ENCODE assay signal across 8 mouse cellular contexts in the genomic region with DNA sequence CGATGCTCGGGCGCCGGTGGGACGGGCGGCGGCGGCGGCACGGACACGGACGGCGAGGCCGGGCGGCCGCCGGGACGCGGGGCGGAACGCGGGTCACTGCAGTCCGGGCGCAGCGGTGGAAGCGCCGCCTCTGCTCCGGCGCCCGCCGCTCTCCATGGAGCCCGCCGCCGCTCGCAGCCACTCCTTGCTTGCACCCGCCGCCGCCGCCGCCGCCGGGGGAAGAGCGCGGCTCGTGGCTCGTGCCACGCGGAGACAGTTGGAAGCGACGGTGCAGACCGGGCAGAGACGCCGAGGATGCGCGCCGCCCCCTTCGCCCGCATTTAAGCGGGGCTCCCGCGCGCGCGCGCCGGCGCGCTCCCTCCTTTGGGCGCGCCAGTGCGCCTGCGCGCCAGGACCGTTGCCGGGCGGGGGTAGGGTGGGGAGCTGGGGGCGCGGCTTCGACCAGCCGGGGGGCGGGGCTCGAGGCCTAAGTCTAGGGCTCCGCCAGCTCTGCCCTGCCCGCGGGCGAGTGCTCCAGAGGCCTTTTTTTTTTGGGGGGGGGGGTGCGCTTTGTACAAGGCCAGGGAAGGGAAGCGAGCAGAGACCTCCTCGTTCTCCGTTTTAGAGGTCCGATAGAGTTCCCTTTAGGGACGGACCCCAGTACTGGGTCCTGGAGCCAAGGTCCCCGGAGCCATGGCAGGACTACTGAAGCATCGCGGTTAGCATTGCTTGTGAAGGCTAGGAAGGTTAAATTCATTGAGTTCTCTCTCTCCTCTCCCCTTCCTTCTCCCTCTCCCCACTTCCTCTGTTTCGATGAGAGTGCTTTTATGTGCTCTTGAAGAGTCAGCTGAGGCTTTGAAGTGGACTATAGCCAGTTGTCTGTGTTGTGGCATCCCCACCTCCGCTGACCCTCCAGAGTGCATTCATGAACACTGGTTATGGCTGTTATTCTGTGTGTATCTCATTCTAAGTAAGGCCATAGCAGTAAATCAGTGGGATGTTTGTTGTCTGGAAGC. TPM values are rescaled to one million over a fixed set of nuclear protein-coding genes. Genes with fewer than 3 reads are reported as not detected.
DNase-seq lines count a peak whose midpoint lies in the region; ATAC-seq lines count a peak whose summit lies in the region.

Nudt4 (minus strand) TSS at position 296 of the 995 bp plus-strand sequence.

- no peaks in the 10 kb centered on the region for H3K27me3 ChIP-seq in hindbrain, embryonic 14.5 days (ENCODE audit: control insufficient read depth, insufficient read depth, low read length)

- no peaks in the 10 kb centered on the region for H3K36me3 ChIP-seq in hindbrain, embryonic 14.5 days (replicated peaks; ENCODE audit: control insufficient read depth, insufficient read depth)
- H3K36me3 ChIP-seq in macrophage (ENCODE audit: inconsistent target), result no peaks in the 10 kb centered on the region

- H3K4me3 ChIP-seq in hindbrain, embryonic 14.5 days (replicated peaks; ENCODE audit: low read length), result peak within 1 kb of the TSS; percentile 96
- H3K4me3 ChIP-seq in macrophage (ENCODE audit: inconsistent target), result peak within 1 kb of the TSS; percentile 79

- peak; percentile 87 for DNase-seq in R1 (ENCODE audit: low read depth, low spot score)
- peak; percentile 93 to 95 for DNase-seq in cerebellum, postnatal 14 days
- peak; percentile 57 to 68 for DNase-seq in frontal cortex, postnatal 25 days (ENCODE audit: low spot score in 2 of 2)
- peak; percentile 95 for DNase-seq in hindbrain, embryonic 14.5 days (ENCODE audit: low spot score)
- peak; percentile 78 to 89 for DNase-seq in left cerebral cortex, adult 18-20 months (ENCODE audit: low spot score in 2 of 2)
- peak; percentile 70 to 81 for DNase-seq in right cerebral cortex, adult 2 months (ENCODE audit: low spot score in 2 of 2)
- peak; percentile 87 for DNase-seq in urinary bladder, postnatal 14 days (ENCODE audit: low spot score)

- H3K9me3 ChIP-seq in hindbrain, embryonic 14.5 days (ENCODE audit: control insufficient read depth, low read length), result no peaks in the 10 kb centered on the region

- ATAC-seq in hindbrain, embryonic 14.5 days (ENCODE audit: low FRiP score), result peak; percentile 94

- peaks cover 40% of the 10 kb centered on the region for H3K79me2 ChIP-seq in macrophage (ENCODE audit: inconsistent target)

- peak within 1 kb of the TSS; percentile 92 for H3K9ac ChIP-seq in hindbrain, embryonic 14.5 days

- H3K4me2 ChIP-seq in hindbrain, embryonic 14.5 days (replicated peaks), result peak within 1 kb of the TSS; percentile 91

- H3K27ac ChIP-seq in hindbrain, embryonic 14.5 days, result peak within 1 kb of the TSS; percentile 95
- peak within 1 kb of the TSS; percentile 53 for H3K27ac ChIP-seq in macrophage

- peaks cover 18% of the 10 kb centered on the region for H3K4me1 ChIP-seq in hindbrain, embryonic 14.5 days (replicated peaks; ENCODE audit: control insufficient read depth, insufficient read depth, low read length)

- WGBS in hindbrain, embryonic 14.5 days, result 2% methylated on average over 50 of the region's 97 CpGs
- WGBS in macrophage (ENCODE audit: missing documents), result 2% methylated on average over 84 of the region's 97 CpGs

RNA-seq across cellular contexts. Expression of gene Nudt4, which starts in this region (rescaled TPM):
- 98.9 and 102 TPM in 2 replicates for polyA plus RNA-seq in hindbrain, embryonic 14.5 days (2014; fragmentation: Nextera tagmentation; extraction: Ambion mirVana)
- 100 to 1,000 TPM; 140 to 145 TPM for total RNA-seq in left cerebral cortex, adult 18-20 months (2021)
- total RNA-seq in macrophage (2018; cell fraction: chromatin; rRNA removed), result 10 to 100 TPM in 2 of 26 experiments, 1 to 10 TPM in 24; 1.4 to 13.4 (median 5.1) TPM
- total RNA-seq in macrophage (2018; cell fraction: cytosol; rRNA removed), result 10 to 100 TPM; 25.1 to 41.0 (median 33.6) TPM
- total RNA-seq in macrophage (2018; cell fraction: nucleus; rRNA removed), result 10 to 100 TPM in 20 of 26 experiments, 1 to 10 TPM in 6; 7.2 to 25.3 (median 12.7) TPM
- polyA plus RNA-seq in macrophage (2018), result 29.6 to 34.9 TPM (median 34.1 TPM) in 3 replicates

Comparison
In these comparisons a context has a peak if more than half of its experiments do, and no peak if none do; other contexts are left out.
1. Peak in every context shown above with its lines: DNase-seq, ATAC-seq, H3K4me3 ChIP-seq and H3K27ac ChIP-seq.